Mouse (Mus musculus) thymus, adult 2 months (tissue): Measurements from ENCODE around the gene Hoxa6.

Source experiments
- CTCF ChIP-seq: fragments of 200-500 bp; IDR thresholded peaks from 2 replicates; pipeline ENCODE4 v1.5.1; 2012; ENCODE audit warnings: mild to moderate bottlenecking, control low read depth, low read length, moderate library complexity, borderline replicate concordance; ENCODE audit not compliant: control insufficient read depth, poor library complexity, insufficient read depth; ENCODE audit errors: extremely low read depth
- POLR2A ChIP-seq: fragments of 200-500 bp; IDR thresholded peaks from 2 replicates; pipeline ENCODE4 v1.6.1; 2012; ENCODE audit warnings: mild to moderate bottlenecking, low read length, control low read depth, moderate library complexity; ENCODE audit not compliant: control insufficient read depth, poor library complexity, insufficient read depth; ENCODE audit errors: extremely low read depth

DNA sequence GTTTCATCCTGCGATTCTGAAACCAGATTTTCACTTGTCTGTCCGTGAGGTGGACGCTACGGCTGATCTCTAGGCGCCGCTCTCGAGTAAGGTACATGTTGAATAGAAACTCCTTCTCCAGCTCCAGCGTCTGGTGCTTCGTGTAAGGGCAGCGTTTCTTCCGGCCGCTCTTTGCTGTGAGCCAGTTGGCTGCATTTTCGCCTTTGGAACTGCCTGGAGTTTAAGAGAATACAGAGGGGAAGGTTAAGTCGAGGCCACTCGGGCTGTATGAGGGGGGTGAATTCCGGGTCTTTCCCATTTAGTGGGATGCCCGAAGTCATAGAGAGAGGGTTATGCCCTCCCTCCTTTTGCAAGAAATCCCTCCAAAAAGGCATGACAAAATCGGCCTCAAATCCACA, 24.0 kb upstream of the Hoxa6 start:
- no peak for TF ChIP-seq CTCF
- TF ChIP-seq POLR2A: no peak
